Mouse (Mus musculus) left cerebral cortex, adult 9 months (tissue): ENCODE data around the gene Majin.

ENCODE experiments used
- DNase-seq, 2 experiments: peaks; one replicate each; pipeline ENCODE4 v3.0.0; 2022; ENCODE audit warnings: low spot score in 2 of 2

The Majin gene

GRCm38 (mm10) chr19:6227864-6228263 is 43.7 kb downstream of the Majin start:
- DNase-seq: no peak

- no peak for DNase-seq
These were observed 46.2 kb downstream of the Majin start for GRCm38 (mm10) chr19:6230411-6230810.

- DNase-seq: no peak
These were observed 46.8 kb downstream of the Majin start for GRCm38 (mm10) chr19:6231036-6231435.

- DNase-seq: no peak
These were observed 49.5 kb downstream of the Majin start for GRCm38 (mm10) chr19:6233647-6234046.

GRCm38 (mm10) chr19:6234337-6235083 is 50.3 kb downstream of the Majin start:
- no peak for DNase-seq

GRCm38 (mm10) chr19:6235084-6236052 is 51.2 kb downstream of the Majin start, which contains the start of gene Ppp2r5b:
Gene Ppp2r5b (minus strand): TSS chr19:6235872.
- peak; percentile 89 to 96 for DNase-seq

GRCm38 (mm10) chr19:6236053-6236441 is 51.9 kb downstream of the Majin start:
- peak; percentile 79 to 94 for DNase-seq

- no peak for DNase-seq
These were observed 52.7 kb downstream of the Majin start for GRCm38 (mm10) chr19:6236842-6237241.

- no peak for DNase-seq
These were observed 54.6 kb downstream of the Majin start for GRCm38 (mm10) chr19:6238740-6239139.

- no peak for DNase-seq
These were observed 55.9 kb downstream of the Majin start for GRCm38 (mm10) chr19:6240136-6240535.

- no peak for DNase-seq
These were observed 56.5 kb downstream of the Majin start for GRCm38 (mm10) chr19:6240725-6241124.

GRCm38 (mm10) chr19:6241274-6242107 is 57.3 kb downstream of the Majin start, which contains the start of gene Atg2a:
Gene Atg2a (plus strand): TSS chr19:6241668.
- peak; percentile 97 to 98 for DNase-seq

GRCm38 (mm10) chr19:6242281-6242680 is 58.1 kb downstream of the Majin start:
- peak in 1 of 2 experiments; percentile 27 for DNase-seq

GRCm38 (mm10) chr19:6243226-6243625 is 59.0 kb downstream of the Majin start:
- no peak for DNase-seq

- no peak for DNase-seq
These were observed 61.6 kb downstream of the Majin start for GRCm38 (mm10) chr19:6245806-6246205.

- DNase-seq: no peak
These were observed 63.5 kb downstream of the Majin start for GRCm38 (mm10) chr19:6247526-6248300.

- no peak for DNase-seq
These were observed 68.8 kb downstream of the Majin start for GRCm38 (mm10) chr19:6253021-6253420.

- DNase-seq: no peak
These were observed 76.2 kb downstream of the Majin start for GRCm38 (mm10) chr19:6260428-6260827.

- no peak for DNase-seq
These were observed 76.8 kb downstream of the Majin start for GRCm38 (mm10) chr19:6260946-6261345.

- no peak for DNase-seq
These were observed 77.2 kb downstream of the Majin start for GRCm38 (mm10) chr19:6261379-6261778.

- DNase-seq: peak in 1 of 2 experiments; percentile 63
These were observed 78.0 kb downstream of the Majin start for GRCm38 (mm10) chr19:6262222-6262621.
